Mouse (Mus musculus): ENCODE measurements around the gene Mob4. TPM values are rescaled to one million over a fixed set of nuclear protein-coding genes. Genes with fewer than 3 reads are reported as not detected.
A peak's percentile ranks its signal among the peaks of the same experiment; 100 is the strongest.
"Not testable (repeated sequence)": the region's sequence is repeated elsewhere in the genome, so short reads cannot be mapped to it uniquely, and the experiment has no call there.

The Mob4 gene
- polyA plus RNA-seq, 1 experiment: 20.8 TPM

DNA sequence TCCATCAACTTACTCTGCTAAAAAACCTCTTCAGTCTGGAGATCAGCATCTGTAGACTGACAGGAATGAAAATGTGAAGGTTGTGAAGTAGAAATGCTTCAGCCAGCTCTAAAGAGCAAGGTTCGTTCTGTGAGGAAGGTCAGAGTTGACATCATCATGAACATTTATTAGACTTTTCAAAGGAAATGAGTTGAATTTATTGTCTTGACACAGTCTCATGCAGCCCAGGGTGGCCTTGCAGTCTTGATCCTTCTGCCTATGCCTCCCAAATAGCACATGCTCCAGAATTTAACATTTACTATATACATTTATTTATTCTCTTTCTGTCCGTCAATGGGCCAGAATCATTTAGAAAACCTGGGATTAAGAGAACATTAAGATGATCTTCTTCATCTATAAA is 7.5 kb upstream of the Mob4 start:
- TF ChIP-seq POLR2A (IDR thresholded peaks at IDR 0.05; ENCODE audit: borderline replicate concordance, control insufficient read depth, low read depth, low read length) (no peak), CTCF (IDR thresholded peaks at IDR 0.05; ENCODE audit: control insufficient read depth, insufficient read depth, low read length) (no peak)
- 95% methylated on average over 2 of the region's 2 CpGs for WGBS
- Histone ChIP-seq H3K27ac (ENCODE audit: control insufficient read depth, insufficient read depth, low read depth, low read length, poor library complexity) (no peak overlapping the region), H3K4me3 (replicated peaks; ENCODE audit: control insufficient read depth, low read depth, low read length) (no peak overlapping the region), H3K4me1 (ENCODE audit: control insufficient read depth, insufficient read depth, low read length) (no peaks in the 10 kb centered on the region)

DNA sequence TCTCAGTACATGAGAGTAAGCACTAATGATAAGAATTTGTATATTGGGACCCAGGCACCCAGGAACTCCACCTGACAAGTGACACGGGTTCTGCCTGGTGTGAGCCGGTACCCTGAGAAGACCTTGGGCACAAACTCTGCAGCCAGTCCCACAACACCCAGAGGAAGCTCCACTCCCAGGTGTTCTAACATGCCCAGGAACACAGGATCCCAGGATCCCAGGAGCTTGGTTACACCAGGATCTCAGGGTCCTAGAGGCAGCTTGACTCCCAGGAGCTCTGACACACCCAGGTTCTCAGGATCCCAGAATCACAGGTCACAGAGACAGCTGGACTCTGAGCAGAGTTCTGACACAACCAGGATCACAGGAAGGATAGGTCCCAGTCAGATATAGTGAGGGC is 6.9 kb upstream of the Mob4 start:
- H3K27ac ChIP-seq (ENCODE audit: control insufficient read depth, insufficient read depth, low read depth, low read length, poor library complexity); H3K4me1 ChIP-seq (ENCODE audit: control insufficient read depth, insufficient read depth, low read length); H3K4me3 ChIP-seq (replicated peaks; ENCODE audit: control insufficient read depth, low read depth, low read length): not testable (repeated sequence)
- WGBS: 93% methylated on average over 2 of the region's 2 CpGs

DNA sequence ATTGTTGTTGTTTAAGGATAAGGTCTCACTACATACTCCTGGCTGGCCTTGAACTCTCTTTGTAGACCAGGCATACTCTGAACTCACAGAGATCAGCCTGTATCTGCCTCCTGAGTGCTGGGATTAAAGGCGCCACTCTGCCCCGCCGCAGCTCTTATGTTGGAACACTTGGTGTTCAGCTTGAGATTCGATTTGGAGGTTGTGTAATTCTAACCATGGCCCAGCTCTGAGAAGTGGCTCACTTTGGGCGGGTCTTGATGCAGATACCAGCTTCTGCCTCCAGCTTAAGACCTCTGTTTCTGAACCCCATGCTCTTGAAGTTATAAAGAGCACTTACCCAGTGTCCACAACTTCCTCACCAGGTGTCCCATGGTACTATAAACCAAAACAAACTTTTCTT is 1.3 kb upstream of the Mob4 start:
- no peak for TF ChIP-seq POLR2A (IDR thresholded peaks at IDR 0.05; ENCODE audit: borderline replicate concordance, control insufficient read depth, low read depth, low read length)
- no peak overlapping the region for H3K4me3 ChIP-seq (replicated peaks; ENCODE audit: control insufficient read depth, low read depth, low read length)
- 0 out of 2 replicates have a peak overlapping the region, but pooled peaks have one; percentile 9 for H3K27ac ChIP-seq (ENCODE audit: control insufficient read depth, insufficient read depth, low read depth, low read length, poor library complexity)
- H3K4me1 ChIP-seq (ENCODE audit: control insufficient read depth, insufficient read depth, low read length): peaks cover 2% of the 10 kb centered on the region; the same call in 1 of the 2 replicates
- 49% methylated on average over 5 of the region's 5 CpGs for WGBS

DNA sequence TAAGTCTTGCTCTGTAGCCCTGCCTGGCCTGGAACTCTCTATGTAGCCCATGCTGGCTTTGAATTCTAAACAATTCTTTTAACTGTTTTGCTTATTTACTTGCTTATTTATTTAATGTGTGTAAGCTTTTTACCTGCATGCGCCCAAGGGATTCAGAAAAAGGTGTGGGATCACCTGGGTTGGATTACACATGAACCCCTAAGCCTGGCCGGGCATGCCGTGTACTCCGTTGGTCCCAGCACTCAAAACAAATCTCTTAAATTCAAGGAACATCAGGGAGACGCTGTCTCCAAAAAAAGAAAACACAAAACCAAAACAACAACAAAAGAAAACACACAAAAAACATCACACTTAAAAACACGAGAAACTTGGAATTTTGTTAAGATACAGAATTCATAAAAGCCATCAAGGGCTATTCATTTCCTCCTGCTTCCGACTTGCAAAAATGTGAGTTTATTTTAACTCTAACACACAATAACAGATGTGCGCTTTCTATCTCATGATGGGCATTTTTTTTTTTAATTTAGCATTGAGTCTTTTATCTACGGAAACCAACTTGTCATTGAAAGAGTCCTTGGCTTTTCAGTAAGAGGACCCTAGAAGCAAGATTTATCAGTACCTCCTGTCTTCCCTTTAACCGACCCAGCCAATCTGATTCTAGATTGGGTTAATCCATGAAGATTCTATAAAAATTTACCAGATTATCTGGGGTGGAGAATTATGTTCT is 678 bp upstream of the Mob4 start:
- Histone ChIP-seq H3K27ac (ENCODE audit: control insufficient read depth, insufficient read depth, low read depth, low read length, poor library complexity) (peak overlapping the region; percentile 98), H3K4me3 (replicated peaks; ENCODE audit: control insufficient read depth, low read depth, low read length) (peak overlapping the region; percentile 82), H3K4me1 (ENCODE audit: control insufficient read depth, insufficient read depth, low read length) (peaks cover 2% of the 10 kb centered on the region; the same call in 1 of the 2 replicates)
- WGBS: 54% methylated on average over 10 of the region's 10 CpGs
- no peak for TF ChIP-seq POLR2A (IDR thresholded peaks at IDR 0.05; ENCODE audit: borderline replicate concordance, control insufficient read depth, low read depth, low read length)
- TF ChIP-seq CTCF (IDR thresholded peaks at IDR 0.05; ENCODE audit: control insufficient read depth, insufficient read depth, low read length): no peak

DNA sequence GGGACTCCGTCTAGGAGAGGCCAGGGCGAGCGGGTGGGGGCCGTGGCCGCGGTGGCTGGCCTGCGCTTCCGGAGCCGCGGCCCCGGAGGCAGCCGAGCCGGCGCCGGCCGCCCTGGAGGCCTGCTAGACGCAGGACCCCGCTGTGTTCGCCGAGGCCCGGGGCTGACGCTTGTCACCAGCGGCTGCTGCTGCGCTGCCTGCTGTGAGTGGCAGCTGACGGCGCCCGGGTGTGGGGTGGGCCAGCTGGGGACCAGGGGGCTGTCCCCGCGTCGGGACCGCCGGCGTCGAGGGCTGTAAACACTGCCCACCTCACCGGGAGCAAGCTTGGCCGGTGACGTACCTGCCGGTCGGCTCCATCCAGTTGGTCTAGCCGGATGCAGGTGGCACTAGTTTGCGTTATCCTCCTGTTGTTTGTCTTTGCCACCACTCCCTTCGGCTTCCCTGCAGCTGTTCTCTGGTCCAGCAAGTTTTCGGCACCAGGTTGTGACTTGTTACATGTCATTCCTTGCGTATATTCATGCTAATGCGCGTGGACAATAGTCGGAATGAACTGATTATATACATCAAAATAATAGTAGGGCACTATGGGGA is 488 bp downstream of the Mob4 start:
- Histone ChIP-seq H3K27ac (ENCODE audit: control insufficient read depth, insufficient read depth, low read depth, low read length, poor library complexity) (peak overlapping the region; percentile 98), H3K4me3 (replicated peaks; ENCODE audit: control insufficient read depth, low read depth, low read length) (peak overlapping the region; percentile 76), H3K4me1 (ENCODE audit: control insufficient read depth, insufficient read depth, low read length) (peaks cover 2% of the 10 kb centered on the region; the same call in 1 of the 2 replicates)
- TF ChIP-seq CTCF (IDR thresholded peaks at IDR 0.05; ENCODE audit: control insufficient read depth, insufficient read depth, low read length) (no peak), POLR2A (IDR thresholded peaks at IDR 0.05; ENCODE audit: borderline replicate concordance, control insufficient read depth, low read depth, low read length) (no peak)
- WGBS: under 1% methylated on average over 47 of the region's 47 CpGs

DNA sequence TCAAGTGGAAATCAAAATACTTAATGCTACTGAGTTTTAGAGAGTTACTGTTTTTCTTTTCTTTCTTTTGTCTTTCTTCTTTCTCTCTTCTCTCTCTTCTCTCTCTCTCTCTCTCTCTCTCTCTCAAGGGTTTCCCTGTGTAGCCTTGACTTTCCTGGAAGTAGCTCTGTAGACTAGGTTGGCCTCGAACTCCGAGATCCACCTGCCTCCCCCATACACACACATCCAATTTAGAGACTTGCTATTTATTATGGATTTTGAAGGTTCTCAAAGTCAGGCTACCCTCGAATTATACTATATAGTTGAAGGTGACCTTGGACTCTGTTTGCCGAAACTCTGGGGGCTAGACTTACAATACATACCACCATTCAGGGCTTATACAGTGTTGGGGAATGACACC is 1.3 kb downstream of the Mob4 start:
- 51% methylated on average over 4 of the region's 4 CpGs for WGBS
- TF ChIP-seq CTCF (IDR thresholded peaks at IDR 0.05; ENCODE audit: control insufficient read depth, insufficient read depth, low read length): no peak
- TF ChIP-seq POLR2A (IDR thresholded peaks at IDR 0.05; ENCODE audit: borderline replicate concordance, control insufficient read depth, low read depth, low read length): no peak
- Histone ChIP-seq H3K4me1 (ENCODE audit: control insufficient read depth, insufficient read depth, low read length) (peaks cover 2% of the 10 kb centered on the region; the same call in 1 of the 2 replicates), H3K4me3 (replicated peaks; ENCODE audit: control insufficient read depth, low read depth, low read length) (peak overlapping the region; percentile 42), H3K27ac (ENCODE audit: control insufficient read depth, insufficient read depth, low read depth, low read length, poor library complexity) (no peak overlapping the region)

DNA sequence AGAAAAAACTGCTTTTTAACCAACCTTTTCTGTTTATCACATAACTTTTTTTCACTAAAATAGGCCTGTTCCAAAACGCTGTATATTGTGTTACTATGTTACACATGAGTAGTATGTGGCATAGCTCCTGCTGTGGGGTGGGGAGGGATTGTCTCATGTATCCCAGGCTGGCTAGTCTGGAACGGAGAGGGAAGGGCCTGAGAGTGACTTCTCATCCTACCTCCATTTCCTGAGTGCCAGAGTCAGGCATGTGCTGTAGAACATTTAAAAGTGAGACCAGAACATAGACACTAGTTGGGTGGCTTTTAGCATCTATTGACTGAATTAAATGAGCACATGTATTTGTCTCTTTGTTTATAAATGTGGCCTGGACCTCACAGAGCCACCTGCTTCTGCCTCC is 2.1 kb downstream of the Mob4 start:
- no peak for TF ChIP-seq POLR2A (IDR thresholded peaks at IDR 0.05; ENCODE audit: borderline replicate concordance, control insufficient read depth, low read depth, low read length)
- no peak for TF ChIP-seq CTCF (IDR thresholded peaks at IDR 0.05; ENCODE audit: control insufficient read depth, insufficient read depth, low read length)

DNA sequence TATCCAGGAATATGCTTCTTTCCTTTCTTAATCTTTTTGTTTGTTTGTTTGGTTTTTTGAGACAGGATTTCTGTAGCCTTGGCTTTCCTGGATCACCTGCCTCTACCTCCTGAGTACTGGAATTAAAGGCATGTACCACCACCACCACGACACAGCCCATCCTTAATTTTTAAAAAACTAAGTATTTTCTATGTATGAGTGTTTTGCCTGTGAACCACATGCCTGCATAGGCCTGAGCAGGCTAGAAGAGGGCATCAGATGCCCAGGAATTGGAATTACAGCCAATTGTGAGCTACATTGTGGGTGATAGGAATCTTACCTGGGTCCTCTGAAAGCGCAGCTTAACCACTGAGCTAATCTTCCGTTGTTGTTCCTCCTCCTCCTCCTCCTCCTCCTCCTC is 3.3 kb downstream of the Mob4 start:
- Histone ChIP-seq H3K4me3 (replicated peaks; ENCODE audit: control insufficient read depth, low read depth, low read length) (no peak overlapping the region), H3K4me1 (ENCODE audit: control insufficient read depth, insufficient read depth, low read length) (peaks cover 2% of the 10 kb centered on the region; the same call in 1 of the 2 replicates), H3K27ac (ENCODE audit: control insufficient read depth, insufficient read depth, low read depth, low read length, poor library complexity) (no peak overlapping the region)
- TF ChIP-seq CTCF (IDR thresholded peaks at IDR 0.05; ENCODE audit: control insufficient read depth, insufficient read depth, low read length) (no peak), POLR2A (IDR thresholded peaks at IDR 0.05; ENCODE audit: borderline replicate concordance, control insufficient read depth, low read depth, low read length) (no peak)
- 87% methylated on average over 3 of the region's 3 CpGs for WGBS

More for the DNA sequence above, 2.1 kb downstream of the Mob4 start:
- no peak overlapping the region for H3K27ac ChIP-seq (ENCODE audit: control insufficient read depth, insufficient read depth, low read depth, low read length, poor library complexity)
- WGBS: 59% methylated on average over 2 of the region's 2 CpGs
- H3K4me3 ChIP-seq (replicated peaks; ENCODE audit: control insufficient read depth, low read depth, low read length): no peak overlapping the region
- peaks cover 2% of the 10 kb centered on the region; the same call in 1 of the 2 replicates for H3K4me1 ChIP-seq (ENCODE audit: control insufficient read depth, insufficient read depth, low read length)

Measured in bone marrow, adult 2 months (tissue).